Mouse (Mus musculus) spleen, postnatal 0 days (tissue): ENCODE data around the gene Gm28778. TPM values are rescaled to one million over a fixed set of nuclear protein-coding genes. Genes with fewer than 3 reads are reported as not detected.

Experiments
- polyA plus RNA-seq: library from polyadenylated mRNA; unstranded; fragments of >200 nt; fragmentation: Nextera tagmentation; extraction: Ambion mirVana; gene quantifications from 2 replicates; pipeline ENCODE4 v1.2.1, GENCODE M21; 2015

The Gm28778 gene
- not detected in 2 replicates for polyA plus RNA-seq

DNA sequence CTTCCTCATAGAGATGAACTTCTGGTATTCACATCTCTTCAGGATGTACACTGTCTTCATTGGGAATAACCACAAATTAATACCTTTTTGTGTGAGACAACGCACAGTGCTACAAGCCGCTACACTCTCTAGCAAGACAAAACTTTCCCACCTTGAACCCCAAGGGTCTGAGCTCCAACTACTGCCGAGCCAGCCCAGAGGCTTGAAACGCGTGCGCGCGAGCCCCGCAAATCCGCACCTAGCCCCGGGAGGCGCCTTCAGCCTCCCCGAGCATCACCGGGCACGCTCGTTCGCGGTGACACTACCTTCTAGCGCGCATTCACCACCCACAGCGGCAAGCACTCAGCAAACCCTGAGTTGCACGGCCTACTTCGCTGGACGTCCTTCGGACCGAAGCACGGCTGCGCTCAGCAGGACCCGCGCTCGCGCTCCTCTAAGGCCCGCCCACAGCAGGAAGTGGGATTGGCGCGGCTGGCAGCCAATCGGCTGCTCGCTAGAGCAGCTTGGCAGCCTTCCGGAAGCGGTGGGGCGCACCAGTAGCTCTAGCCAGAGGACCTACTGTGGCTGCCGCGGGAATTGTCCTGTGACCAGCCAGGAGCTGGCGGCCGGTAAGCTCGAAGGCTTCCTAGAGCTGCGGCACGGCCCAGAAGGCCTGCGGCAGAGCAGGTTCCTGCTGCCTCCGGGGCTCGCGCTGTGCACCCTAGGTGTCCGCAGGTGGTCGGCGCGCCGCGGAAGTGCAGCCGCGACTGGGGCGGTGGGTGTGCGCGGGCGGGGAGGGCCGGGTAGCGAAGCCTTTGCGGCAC lies at the start of gene Gm28778, which contains the start of the genes Pms1 and Ormdl1:
TSS of gene Gm28778 (plus strand) at position 531 of the 803 bp plus-strand sequence.
TSS of gene Pms1 (minus strand) at position 438 of the 803 bp plus-strand sequence.
TSS of gene Ormdl1 (plus strand) at position 515 of the 803 bp plus-strand sequence.

DNA sequence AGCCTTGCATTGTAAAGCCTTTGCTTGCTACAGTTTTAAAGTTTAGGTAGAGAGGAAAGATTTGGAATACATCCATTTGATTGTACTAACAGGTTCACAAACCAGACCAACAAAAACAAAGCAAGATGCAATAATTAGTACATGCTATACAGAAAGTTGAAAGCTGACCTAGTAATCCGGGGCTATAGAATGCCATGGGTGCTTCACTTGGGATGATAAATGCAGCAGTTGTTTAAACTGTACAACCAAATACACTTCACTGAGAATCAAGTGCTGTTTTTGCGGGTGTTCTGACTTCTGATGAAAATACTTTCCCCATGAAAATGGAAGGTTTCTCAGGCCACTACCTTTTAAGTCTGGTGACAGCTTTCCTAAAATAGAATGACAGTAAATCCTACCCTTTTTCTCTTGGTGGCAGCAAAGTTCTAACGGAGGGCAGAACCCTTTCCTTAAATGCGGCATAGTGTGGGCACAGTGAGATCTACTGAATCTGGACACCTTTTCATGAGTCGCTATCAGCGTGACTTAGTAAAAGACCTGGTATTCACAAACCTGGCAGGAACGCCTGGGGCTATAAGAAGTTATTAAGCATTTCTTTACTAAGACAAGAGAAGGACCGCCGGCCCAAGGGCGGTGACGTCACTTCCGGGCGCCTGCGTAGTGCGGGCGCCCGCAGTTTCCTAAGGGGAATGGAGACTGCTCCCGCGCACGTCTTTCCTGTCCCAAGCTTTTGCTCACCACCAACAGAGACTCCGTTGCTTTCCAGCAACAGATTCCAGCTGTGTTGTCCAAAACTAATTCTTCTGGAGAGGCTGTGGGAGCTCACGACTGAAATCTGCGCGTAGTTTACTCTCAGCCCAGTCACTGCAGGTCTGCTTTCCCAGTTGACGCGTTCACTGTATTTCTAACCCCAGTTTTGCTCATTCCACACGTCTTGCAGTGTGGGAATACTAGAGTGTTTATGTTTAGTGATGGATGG lies 16.4 kb downstream of the Gm28778 start, which contains the start of gene Osgepl1:
TSS of gene Osgepl1 (plus strand) at position 636 of the 979 bp plus-strand sequence.

GRCm38 (mm10) chr1:53352327-53353261 lies 55.7 kb downstream of the Gm28778 start, which contains the start of the genes Asdurf, Gm28551 and Asnsd1:
Asdurf (minus strand) TSS chr1:53352619.
Gm28551 (minus strand) TSS chr1:53352667.
Asnsd1 (minus strand) TSS chr1:53352752.

Other genes starting within 250 kb of the Gm28778 start
- 0.17 TPM in 1 of 2 replicates, not detected in the other for gene Mstn, start 235.5 kb upstream of the Gm28778 start, polyA plus RNA-seq
- not detected in 2 replicates for gene 1700019A02Rik, start 109.5 kb upstream of the Gm28778 start, polyA plus RNA-seq
- 8.4 and 10.6 TPM in 2 replicates for gene Pms1, start 93 bp upstream of the Gm28778 start, polyA plus RNA-seq
- gene Ormdl1, start within 50 bp of the Gm28778 start, polyA plus RNA-seq: 25.3 and 28.2 TPM in 2 replicates
- 27.4 and 31.7 TPM in 2 replicates for gene Osgepl1, start 16.5 kb downstream of the Gm28778 start, polyA plus RNA-seq
- 2.3 and 19.4 TPM in 2 replicates for gene Asdurf, start 55.5 kb downstream of the Gm28778 start, polyA plus RNA-seq
- gene Gm28551, start 55.6 kb downstream of the Gm28778 start, polyA plus RNA-seq: 0.21 and 0.23 TPM in 2 replicates
- gene Asnsd1, start 55.6 kb downstream of the Gm28778 start, polyA plus RNA-seq: 58.4 and 61.8 TPM in 2 replicates